Mouse (Mus musculus) MEL-GATA-1-ER (cell line): Measurements from ENCODE around the gene Vps26a.

Experiments
- DNase-seq: peaks from one replicate; pipeline ENCODE4 v3.0.0-alpha.2; 2012; ENCODE audit warnings: low read depth; ENCODE audit errors: extremely low read depth

The Vps26a gene

DNA sequence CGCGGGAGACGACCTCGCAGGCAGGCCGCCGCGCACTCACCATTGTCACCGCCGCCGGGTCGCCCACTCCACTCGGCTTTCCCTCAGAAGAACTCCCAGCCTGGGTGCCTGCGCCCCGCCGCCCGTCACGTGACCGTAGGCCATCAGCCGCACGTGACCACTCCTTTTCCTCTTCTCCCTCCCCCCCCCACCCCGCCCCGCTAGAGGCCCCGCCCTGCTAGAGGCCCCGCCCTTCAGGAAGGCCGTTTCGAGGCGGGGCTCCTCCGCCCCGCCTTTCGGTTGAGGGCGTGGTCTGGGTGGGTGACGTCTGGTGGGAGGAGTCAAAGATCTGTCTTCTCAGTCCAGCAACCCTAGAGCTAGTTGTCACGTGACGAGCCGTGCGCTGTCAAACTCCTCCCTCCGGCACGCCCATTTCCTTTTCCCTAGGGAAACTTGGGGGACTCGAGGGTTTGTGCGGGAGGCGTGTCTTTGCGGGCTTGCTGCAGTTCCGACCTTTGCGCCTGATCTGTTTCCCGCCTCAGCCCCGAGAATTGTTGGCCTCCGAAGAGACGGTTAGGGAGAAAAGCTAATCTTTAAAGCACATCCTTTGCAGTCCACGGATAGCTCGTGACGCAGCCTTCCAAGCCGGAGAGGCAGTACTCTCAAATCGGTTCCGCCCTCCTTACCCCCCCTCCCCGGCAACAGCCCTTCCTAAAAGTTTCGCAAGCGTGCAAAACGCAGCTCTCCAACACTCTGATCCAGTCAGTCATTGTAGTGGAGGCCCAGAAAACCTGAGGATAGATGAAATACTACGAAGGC, at the start of gene Vps26a:
Vps26a (minus strand) TSS at position 188 of the 798 bp plus-strand sequence.
- peak; percentile 91 for DNase-seq

DNA sequence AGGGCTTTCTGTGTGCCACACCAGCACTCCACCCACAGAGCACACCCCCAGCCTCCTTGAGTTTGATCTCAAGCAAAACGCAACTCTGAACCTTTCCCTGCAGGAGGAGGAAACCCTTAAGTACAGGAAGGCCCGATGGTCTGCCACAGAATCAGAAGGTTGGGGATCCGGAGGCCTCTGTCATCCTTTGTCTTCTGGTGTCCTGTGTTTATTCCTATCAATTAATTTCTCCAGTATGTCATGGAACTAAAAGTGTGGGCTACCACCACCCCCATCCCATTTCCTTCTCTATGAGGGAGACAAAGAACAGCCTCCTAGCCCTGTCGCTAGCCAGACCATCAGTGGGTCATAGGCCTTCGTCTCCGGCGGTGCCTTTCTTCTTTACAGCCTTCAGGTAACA, 47.9 kb upstream of the Vps26a start:
- DNase-seq, result no peak

DNA sequence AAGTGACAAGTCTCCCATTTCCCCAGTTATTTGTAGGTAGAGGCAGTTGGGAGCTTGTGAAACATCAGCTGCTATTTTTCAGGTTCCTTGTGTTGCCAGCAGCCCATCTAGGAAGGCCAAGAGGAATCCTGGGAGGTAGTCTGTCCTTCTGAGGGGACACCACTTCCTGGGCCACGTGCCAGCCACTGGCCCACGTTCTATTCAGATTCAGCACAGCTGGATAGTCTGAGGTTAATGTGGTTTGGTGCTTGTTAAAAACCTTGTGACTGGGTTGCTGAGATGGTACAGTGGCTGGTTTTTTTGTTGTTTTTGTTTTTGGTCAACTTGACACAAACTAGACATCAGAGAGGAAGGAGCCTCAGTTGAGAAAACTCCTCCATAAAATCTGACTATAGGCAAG, 46.2 kb upstream of the Vps26a start:
- no peak for DNase-seq

DNA sequence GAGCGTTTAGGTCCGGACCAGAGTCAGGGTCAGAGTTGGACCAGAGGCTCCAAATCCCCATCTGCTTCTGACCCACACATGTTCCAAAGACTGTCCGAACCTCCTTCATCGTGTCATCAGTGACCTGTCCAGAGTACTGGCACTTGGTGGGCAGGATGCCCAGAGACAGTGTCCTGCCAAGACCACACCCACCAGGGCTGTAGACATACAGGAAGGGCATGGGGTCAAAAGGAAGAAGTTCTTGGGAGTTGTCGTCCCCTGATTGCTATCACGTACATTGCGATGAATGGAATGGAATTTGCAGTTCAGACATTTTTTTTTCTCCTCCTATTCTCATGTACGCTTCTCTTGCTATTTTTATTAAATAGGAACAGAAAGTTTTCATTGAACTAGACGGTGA, 43.6 kb upstream of the Vps26a start:
- DNase-seq, result no peak

DNA sequence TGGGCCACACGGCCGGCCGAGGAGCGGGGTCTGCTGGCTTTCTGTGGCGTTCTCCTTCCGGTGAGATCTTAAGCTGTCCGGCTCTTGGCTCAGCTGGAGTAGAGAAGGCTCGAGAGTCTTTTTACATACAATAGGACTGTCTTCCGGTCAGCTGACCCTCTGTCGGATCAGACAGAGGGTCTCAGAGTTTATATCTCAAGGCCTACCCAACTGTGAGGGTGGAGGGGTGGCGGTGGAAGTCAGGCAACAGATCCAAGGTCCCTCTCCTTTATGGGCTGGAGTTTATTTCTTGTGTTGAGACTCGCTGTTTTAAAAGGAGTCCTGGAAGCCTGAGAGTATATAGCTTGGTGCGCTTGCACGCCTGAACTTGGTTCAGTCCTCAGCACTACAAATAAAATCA, 40.7 kb upstream of the Vps26a start, which contains the start of gene Srgn:
Srgn (minus strand) TSS at position 101 of the 400 bp plus-strand sequence.
- DNase-seq, result no peak

DNA sequence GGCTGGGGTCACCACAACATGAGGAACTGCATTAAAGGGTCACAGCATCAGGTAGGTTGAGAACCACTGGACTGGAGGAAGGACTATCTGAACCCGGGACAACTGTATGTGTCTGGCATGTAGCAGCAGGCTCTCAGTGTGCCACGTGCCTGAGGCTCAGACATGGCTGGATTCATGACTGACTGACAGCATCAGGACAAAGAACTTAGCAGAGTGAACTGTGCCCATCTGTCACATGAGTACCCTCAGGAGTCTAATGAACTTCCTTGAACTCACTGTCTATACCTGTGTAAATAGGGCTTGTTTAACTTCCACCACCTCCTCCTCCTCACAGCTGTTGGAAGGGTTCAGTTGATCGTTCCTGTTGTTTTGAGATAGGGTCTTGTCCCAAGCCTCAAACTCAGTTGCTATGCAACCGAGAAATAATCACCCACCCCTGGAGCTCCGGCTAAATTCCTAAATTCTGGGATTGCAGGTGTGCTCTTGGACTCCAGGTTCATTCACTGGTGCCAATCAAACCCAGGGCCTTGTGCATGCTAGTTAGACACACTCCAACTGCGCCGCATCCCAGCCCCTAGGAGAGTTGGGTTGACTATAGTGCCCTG, 35.8 kb upstream of the Vps26a start:
- DNase-seq, result no peak

DNA sequence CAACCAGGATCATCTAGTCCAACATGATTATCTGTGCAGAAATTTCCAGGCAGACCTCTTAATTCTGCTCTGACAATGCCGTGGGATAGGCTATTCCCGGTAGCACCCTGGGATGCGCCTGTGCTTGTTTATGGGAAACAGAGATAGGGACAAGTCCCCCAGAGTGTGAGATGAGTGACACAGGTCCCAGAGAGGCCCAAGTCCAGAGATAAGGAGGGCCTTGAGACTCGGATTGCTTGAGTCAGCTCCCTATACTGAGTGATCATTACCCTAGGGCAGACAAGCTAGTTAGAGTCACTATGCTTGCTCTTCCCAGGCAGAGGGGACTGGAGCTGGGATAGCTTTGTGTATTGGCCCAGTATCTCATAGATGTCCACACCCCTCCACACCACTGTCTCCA, 35.2 kb upstream of the Vps26a start:
- no peak for DNase-seq

DNA sequence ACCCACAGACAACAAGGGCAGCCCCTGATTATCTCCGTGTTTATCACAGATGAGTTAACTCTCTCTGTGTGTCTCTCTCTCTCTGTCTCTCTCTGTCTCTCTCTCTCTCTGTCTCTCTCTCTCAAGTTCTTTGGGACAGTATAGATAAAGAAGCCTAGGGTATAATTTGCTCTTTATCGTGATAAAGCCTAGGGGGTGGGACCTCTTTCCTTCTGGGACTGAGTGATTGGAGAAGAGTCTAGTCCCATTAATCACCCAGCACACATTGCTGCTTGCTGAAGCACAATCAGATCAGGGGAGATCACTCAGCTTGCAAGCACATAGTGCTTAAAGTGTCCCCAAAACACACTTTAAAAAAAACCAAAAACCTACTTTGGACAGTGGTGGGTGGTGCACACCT, 34.3 kb upstream of the Vps26a start:
- no peak for DNase-seq

DNA sequence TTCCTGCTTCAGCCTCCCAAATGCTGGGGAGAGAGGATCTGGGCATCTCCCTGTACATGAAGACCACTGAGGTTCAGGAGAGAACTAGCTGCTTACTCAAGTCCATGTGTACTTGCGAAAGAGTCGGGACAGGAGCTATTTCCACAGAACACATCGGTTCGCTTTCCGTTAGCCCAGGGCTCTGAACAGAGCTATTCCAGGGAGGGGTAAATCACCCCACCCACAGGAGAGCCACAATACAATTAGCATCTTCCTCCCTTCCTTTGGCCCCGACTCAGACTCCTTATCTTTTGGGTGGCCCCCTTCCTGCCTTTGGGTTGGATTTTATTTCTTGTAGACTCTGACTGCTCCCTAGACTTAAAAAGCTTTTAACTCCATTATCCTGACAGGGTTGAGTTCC, 30.9 kb upstream of the Vps26a start:
- no peak for DNase-seq

DNA sequence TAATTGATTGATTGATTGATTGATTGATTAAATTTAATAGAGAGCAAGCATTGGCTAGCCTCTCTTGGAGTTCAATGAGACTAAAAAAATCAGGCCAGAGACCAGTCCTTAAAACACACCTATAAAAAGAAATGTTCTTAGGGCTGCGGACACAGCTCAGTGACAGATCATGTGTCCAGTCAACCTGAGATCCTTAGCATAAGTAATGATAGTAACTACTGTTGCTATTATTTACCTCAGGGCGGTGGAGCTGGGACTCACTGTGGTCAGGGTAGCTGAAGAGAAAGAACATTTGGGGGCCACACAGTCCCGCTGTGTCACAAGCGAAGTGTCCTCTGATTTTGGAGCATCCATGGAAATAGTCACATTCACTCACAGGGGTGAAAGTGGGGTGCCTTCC, 26.2 kb upstream of the Vps26a start:
- DNase-seq, result no peak

DNA sequence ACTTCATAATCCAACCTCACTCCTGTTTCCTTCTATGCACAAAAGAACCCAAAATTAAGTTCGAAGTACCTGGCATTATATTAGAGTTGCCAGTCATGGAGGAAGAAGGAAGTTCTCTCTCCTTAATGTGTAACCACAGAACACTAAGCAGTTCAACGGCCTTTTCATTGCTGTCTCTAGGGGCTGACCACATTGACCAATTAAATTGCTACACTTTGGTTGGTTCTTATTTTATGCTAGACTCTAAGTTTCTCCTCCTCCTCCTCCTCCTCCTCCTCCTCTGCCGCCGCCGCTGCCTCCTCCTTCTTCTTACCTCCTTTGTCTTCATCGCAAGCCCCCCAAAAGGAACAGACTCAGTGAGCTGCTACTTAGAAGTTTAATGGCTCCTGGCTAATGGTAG, 24.9 kb upstream of the Vps26a start:
- no peak for DNase-seq

DNA sequence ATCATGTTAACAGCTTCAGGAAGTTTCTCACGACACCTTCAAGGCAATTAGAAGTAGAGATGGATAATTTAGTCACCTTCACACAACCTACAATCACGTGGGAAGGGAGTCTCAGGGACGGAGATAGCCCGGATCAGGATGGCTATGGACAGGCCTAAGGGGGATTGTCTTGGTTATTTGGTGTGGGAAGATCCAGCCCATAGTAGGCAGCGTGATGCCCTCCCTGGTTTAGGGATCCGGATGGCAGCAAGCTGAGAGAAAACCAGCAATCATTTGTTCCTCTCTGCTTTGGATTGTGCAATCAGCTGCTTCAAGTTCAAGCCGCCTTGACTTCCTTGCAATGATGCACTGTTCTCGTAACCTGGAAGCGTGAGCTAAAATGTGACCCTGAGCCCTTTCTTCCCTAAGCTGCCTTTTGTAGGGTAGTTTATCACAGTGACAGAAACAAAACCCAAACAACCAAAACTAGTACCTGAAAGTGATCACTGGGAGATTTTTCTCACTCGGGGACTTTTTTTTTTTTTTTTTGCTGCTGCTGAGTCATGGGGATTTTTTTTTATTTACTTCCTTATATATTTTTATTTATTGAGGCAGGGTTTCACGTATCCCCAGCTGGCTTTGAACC, 22.5 kb upstream of the Vps26a start:
- no peak for DNase-seq

DNA sequence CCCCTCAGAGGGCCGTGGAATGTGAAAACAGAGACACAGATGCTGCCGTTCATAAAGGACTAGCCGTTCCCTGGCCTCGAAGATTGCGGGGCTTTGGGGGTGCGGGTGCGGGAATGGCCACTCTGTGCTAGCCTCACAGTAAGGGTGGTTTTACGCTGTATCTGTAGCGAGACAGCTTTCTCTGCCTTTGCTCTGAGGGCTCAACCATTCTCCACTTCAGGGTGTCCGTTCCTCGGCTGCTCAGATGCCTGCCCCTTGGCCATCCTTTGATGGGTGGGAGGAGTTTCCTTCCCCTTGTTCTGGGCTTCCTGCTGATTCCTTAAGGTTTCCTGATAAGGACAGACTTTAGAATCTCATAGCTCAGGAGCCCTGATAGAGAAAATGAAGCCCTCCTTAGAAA, 21.9 kb upstream of the Vps26a start:
- no peak for DNase-seq

DNA sequence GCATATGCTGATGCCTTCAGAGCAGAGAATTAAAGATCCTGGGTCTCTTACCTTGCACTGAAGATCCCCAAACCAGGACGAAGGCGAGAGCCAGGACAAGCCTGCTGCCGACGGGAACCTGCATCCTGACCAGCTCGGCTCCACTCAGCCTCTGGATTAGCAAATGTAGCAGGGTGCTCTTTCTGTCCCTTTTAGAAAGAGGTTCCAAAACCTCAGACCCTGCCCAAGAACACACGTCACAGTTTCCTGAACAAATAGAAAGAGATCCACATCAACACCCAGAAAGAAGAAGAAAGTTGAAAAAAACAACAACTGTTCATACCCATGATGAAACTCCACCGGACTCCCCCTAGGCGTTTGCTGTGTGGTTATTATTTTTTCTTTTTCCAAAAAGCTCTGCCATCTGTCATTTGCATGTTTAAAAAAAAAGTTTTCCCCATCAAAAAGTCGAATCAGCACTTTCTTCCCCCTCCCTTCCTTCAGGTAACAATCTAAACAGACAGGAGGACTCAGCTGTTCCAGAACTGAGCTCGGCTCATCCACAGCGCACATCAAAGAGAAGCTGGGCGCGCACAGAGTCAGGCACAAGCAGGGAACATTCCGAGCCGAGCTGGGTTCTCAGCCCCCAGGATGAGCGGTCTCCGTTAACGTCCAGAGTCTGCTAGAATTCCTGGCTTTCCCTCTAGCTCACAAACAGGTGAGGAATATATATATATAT, 21.1 kb upstream of the Vps26a start:
- DNase-seq, result peak; percentile 88

DNA sequence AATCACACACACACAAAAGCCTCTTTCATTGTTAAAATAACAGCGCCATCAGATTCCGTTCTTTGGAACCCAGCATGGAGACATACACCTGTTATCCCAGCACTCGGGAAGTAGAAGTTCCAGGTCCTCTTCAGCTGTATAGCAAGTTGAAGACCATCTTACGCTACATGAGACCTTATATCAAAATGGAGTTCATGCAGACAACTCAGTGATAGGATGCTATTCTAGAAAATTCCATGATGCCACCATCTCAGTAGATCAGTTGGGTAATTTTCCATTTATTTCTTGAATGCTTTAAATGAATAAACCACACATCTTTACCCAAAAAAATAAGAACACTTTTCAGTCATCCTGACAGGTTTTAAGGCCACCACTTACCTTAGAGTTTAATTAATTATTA, 20.5 kb upstream of the Vps26a start:
- DNase-seq, result no peak

DNA sequence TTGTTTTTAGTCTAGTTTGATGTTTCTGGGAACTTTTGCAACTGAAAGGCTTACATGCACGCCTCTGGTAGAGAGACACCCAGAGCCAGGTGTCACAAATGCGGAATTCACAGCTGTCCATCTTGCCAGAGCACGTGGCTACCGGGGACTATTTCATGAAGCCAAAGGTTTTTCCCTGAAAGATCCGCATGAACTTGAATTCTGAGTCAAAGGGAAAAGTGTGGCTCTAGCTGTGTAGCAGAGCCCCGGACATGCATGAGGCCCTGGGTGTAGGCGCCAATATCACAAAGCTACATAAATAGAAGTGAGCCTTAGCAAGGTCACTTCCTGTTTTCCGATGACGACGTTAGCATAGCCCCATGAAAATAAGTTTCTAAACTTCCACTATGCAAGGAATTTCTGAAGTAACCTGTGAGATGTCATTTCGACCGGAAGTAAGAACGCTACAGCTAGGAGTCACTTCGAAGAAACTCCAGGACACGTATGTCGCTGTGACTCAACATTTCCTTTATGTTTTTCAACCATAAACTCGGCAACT, 19.5 kb upstream of the Vps26a start:
- peak; percentile 85 for DNase-seq

DNA sequence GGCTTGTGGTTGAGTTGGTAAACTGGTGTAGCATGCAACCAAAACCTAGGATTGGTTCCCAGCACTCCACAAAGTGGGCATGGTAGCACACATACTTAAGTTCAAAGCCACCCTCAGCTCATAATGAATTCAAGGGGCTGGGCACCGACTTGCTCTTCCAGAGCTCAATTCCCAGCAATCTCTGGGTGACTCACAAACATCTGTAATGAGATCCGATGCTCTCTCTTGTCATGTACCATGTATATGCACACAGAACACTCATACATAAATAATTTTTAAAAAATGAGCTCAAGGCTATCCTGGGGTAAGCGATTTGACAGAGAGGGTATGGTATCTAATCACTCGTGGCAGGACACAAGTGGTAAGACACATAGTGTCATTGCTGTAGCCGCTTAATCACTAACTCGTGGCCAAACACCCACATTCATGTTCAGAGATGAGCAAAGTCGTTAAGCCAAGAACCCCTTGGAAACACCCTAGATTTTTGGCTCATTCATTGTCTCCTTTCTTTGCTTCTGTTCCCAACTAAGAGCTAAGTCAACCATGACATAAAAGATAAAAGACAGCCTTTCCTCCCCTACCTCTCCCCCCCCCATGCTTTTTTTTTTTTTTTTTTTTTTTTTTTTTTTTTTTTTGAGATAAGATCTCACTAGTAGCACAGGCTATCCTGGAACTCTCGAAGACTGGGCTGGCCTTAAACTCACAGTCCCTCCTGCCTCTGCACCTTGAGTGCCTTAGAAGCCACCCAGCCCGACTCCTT, 18.8 kb upstream of the Vps26a start:
- DNase-seq, result no peak

DNA sequence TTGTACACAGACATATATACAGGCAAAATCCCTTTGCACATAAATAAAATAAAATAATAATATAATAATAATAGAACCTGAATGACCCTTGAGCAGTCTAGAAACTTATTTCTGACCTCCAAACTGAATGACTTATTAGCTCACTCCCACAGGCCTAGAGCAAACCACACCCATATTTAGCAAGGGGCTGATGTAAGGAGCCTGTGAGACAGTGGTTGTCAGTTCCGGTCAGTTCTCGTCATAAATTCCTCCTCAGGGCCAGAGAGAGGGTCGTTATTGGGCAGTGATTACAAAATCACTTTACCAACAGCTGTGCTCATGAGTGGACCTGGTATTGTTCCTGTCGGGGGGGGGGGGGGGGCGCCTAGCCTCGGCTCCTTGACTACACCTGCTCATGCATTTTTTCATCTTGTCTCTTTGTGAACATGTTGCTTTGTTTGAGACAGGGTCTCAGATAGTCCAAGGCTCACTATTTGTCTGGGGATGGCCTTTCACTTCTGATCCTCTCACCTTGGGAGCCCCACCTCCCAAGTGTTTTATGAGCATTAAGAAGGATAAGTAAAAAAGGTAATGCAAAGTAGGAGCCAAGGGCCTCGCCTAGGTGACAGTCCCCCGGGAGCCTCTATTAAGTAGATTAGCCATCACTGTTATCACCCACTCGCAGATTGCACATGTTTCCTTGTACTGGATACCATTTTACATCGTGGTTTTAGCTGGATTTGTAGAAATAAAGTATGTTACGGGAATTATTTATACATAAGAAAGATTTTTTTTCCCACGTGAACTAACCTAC, 17.4 kb upstream of the Vps26a start:
- DNase-seq, result no peak

DNA sequence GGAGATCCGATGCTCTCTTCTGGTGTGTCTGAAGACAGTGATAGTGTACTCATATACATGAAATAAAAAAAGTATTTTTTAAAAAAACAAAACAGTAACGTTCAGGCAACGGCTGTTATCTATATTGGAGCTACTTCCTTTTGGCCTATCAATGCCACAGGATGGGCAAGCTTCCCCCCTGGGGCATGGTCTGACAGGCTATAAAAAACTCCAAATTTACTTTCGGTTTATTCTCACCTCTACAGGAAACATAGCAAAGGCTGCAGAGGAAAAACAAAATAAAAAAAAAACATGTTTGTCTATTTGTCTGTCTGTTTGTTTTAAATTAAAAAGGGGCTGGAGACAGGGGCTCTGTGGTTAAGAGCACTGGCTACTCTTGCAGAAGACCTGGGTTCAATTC, 16.7 kb upstream of the Vps26a start:
- peak; percentile 83 for DNase-seq

DNA sequence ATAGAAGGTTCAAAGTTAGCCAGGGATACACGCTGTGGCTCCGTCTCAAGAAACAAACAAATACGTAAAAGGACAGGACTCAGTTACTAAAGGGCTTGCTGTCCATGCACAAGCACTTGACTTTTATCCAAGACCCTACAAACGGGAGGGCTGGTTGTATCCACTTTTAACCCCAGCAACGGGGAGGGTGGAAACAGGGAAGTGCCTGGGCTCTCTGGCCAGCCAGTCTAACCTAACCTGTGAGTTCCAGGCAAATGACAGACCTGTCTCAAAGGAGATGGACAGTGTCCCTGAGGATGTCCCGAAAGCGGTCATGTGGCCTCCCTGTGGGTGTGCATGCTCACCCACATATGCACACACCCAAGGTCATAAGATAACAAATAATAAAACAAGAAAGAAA, 15.3 kb upstream of the Vps26a start:
- no peak for DNase-seq
